Mouse (Mus musculus) forebrain, embryonic 16.5 days (tissue): ENCODE data around the gene Gatm. TPM values are rescaled to one million over a fixed set of nuclear protein-coding genes. Genes with fewer than 3 reads are reported as not detected.

ENCODE experiments used
- ATAC-seq: fragments of 200-750 bp; cut with Nextera tagmentation; 2 replicates; pipeline ENCODE4 v1.8.0; 2017; ENCODE audit warnings: mild to moderate bottlenecking, moderate library complexity
- H3K27ac ChIP-seq: fragments of 300-500 bp; sonication (generic); 2 replicates; pipeline ENCODE4 v1.5.1; 2014; ENCODE audit warnings: low read length, control low read depth
- H3K27me3 ChIP-seq: fragments of 300-500 bp; sonication (generic); replicated peaks from 2 replicates; pipeline ENCODE4 v1.6.1; 2014; ENCODE audit warnings: low read length; ENCODE audit not compliant: control insufficient read depth, insufficient read depth
- H3K36me3 ChIP-seq: fragments of 300-500 bp; sonication (generic); 2 replicates; pipeline ENCODE4 v1.6.1; 2014; ENCODE audit not compliant: control insufficient read depth, insufficient read depth
- H3K4me1 ChIP-seq: fragments of 300-500 bp; sonication (generic); replicated peaks from 2 replicates; pipeline ENCODE4 v1.6.1; 2014; ENCODE audit warnings: low read length; ENCODE audit not compliant: control insufficient read depth, insufficient read depth
- H3K4me2 ChIP-seq: fragments of 300-500 bp; sonication (generic); 2 replicates; pipeline ENCODE4 v1.6.1; 2014; ENCODE audit warnings: mild to moderate bottlenecking, low read length, control low read depth
- H3K4me3 ChIP-seq: fragments of 300-500 bp; sonication (generic); replicated peaks from 2 replicates; pipeline ENCODE4 v1.5.1; 2014; ENCODE audit warnings: mild to moderate bottlenecking, low read length, control low read depth
- H3K9ac ChIP-seq: fragments of 300-500 bp; sonication (generic); replicated peaks from 2 replicates; pipeline ENCODE4 v1.6.1; 2014; ENCODE audit warnings: low read depth, low read length, control low read depth
- H3K9me3 ChIP-seq: fragments of 300-500 bp; sonication (generic); 2 replicates; pipeline ENCODE4 v1.6.1; 2016; ENCODE audit warnings: low read length; ENCODE audit not compliant: control insufficient read depth
- WGBS: fragments of 180-500 bp; shearing (Covaris S2); extraction: QIAGEN DNeasy Blood & Tissue Kit; methylation state at CpG from one replicate; pipeline ENCODE4 v1.1.7; 2014; 5-methylcytosine and 5-hydroxymethylcytosine counted together
- microRNA counts: library from miRNA; unstranded; fragments of <30 nt; microRNA quantifications from one replicate; lab custom pipeline; 2016
- microRNA-seq: library from miRNA; unstranded; fragments of <30 nt; microRNA quantifications from one replicate; pipeline ENCODE4, GENCODE M21; 2017
- polyA plus RNA-seq: library from polyadenylated mRNA; unstranded; fragments of >200 nt; fragmentation: Nextera tagmentation; extraction: Ambion mirVana; gene quantifications from 2 replicates; pipeline ENCODE4 v1.2.1, GENCODE M21; 2015

The Gatm gene
- polyA plus RNA-seq, 1 experiment from 2014 or later = 30.6 TPM

DNA sequence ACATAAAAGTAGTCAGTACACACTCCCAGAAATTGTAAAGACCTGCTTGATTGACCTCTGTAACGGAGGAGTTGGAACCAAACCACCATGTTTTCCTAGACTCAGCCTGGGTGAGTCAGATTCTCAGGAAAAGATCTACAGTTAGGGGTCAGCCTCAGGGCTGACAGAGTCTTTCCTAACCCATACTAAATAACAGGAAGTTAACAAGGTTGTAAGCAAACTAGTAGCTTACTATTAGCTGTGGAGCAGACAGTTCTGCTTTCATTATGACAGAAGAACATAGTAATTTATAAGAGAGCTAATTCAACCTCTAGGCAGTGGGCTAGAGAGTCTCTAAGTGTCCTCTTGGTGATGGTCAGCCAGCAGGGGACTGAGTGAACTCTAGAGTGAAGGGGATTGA, 38.7 kb downstream of the Gatm start:
- H3K4me2 ChIP-seq = no peak overlapping the region
- H3K36me3 ChIP-seq = no peaks in the 10 kb centered on the region
- ATAC-seq = no peak
- H3K9me3 ChIP-seq = no peaks in the 10 kb centered on the region
- no peak overlapping the region for H3K4me3 ChIP-seq
- WGBS = 76% methylated on average over 1 of the region's 1 CpGs
- H3K4me1 ChIP-seq = no peaks in the 10 kb centered on the region
- H3K9ac ChIP-seq = no peak overlapping the region
- H3K27ac ChIP-seq = no peak overlapping the region
- H3K27me3 ChIP-seq = no peaks in the 10 kb centered on the region

- 80% methylated on average over 4 of the region's 4 CpGs for WGBS
- Histone ChIP-seq H3K4me2 (no peak overlapping the region), H3K4me1 (no peaks in the 10 kb centered on the region), H3K27ac (no peak overlapping the region), H3K4me3 (no peak overlapping the region), H3K36me3 (no peaks in the 10 kb centered on the region), H3K9me3 (no peaks in the 10 kb centered on the region), H3K27me3 (no peaks in the 10 kb centered on the region), H3K9ac (no peak overlapping the region)
- ATAC-seq = no peak
Observed at GRCm38 (mm10) chr2:122571326-122571725, 39.8 kb downstream of the Gatm start.

DNA sequence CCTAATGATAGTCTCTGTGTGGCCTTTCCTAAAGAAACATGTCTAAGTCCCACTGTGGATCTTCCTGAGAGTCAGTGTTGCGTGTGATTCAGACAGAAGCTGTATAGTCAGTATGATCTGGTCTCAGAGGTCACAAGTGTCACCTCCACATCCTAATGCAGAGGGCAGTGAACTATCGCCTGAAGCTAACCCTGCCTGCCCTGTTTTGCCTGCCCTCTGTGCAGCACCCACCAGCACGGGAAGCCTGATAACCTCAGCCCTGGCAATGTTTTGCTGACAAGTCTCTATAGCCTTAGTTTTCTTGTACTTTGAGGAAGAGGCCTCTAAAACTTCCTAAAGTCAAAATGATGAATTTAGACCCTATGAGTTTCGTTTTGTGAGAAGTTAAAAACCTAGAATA, 40.7 kb downstream of the Gatm start:
- ATAC-seq = no peak
- Histone ChIP-seq H3K27ac (no peak overlapping the region), H3K4me2 (no peak overlapping the region), H3K27me3 (no peaks in the 10 kb centered on the region), H3K9me3 (no peaks in the 10 kb centered on the region), H3K9ac (no peak overlapping the region), H3K36me3 (no peaks in the 10 kb centered on the region), H3K4me1 (no peaks in the 10 kb centered on the region), H3K4me3 (no peak overlapping the region)
- WGBS = 80% methylated on average over 4 of the region's 4 CpGs

DNA sequence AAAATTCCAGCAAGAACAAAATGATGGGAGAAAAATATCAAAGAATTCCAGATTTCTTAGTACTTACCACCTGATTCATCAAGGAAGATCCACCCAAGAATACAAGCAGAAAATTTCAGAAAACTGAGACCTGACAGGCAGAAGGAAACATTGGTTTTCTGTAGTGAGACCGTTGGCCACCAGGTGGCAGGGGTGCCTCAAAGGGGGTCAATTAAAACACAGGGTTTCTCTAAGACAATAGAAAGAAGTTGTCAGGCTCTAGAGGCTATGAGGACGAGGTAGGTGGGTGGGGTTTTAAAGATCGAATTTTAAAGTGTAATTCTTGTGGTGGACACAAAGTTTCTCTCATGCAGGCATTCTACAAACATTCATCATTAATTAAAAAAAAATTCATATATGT, 41.7 kb downstream of the Gatm start:
- WGBS = 10% methylated on average over 3 of the region's 3 CpGs
- H3K4me3 ChIP-seq = no peak overlapping the region
- ATAC-seq = peak; percentile 57; the same call in 1 of the 2 replicates
- H3K9ac ChIP-seq = no peak overlapping the region
- no peaks in the 10 kb centered on the region for H3K36me3 ChIP-seq
- H3K4me2 ChIP-seq = no peak overlapping the region
- H3K27ac ChIP-seq = no peak overlapping the region
- no peaks in the 10 kb centered on the region for H3K27me3 ChIP-seq
- H3K4me1 ChIP-seq = no peaks in the 10 kb centered on the region
- H3K9me3 ChIP-seq = no peaks in the 10 kb centered on the region

DNA sequence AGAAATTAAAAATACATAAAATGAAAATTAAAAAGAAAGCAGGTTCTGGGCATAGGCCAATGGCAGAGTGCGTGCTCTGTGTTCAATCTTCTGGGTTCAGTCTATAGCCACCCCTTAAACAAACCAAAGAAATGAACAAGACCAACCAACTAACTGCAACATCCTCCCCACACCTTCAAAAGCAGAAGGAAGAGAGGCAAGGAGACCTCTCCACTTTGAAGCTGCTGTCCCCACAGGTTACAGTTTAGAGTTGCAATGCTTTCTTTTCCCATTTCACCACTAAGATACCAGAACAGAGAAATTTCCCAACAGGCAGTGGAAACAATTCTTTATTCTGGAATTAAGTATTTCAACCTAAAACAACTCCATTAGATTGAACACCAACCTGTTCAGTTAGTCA, 48.9 kb downstream of the Gatm start:
- ATAC-seq = no peak
- 96% methylated on average over 1 of the region's 1 CpGs for WGBS
- Histone ChIP-seq H3K9ac (no peak overlapping the region), H3K4me2 (no peak overlapping the region), H3K9me3 (no peaks in the 10 kb centered on the region), H3K27me3 (no peaks in the 10 kb centered on the region), H3K27ac (no peak overlapping the region), H3K4me1 (no peaks in the 10 kb centered on the region), H3K36me3 (no peaks in the 10 kb centered on the region), H3K4me3 (no peak overlapping the region)

DNA sequence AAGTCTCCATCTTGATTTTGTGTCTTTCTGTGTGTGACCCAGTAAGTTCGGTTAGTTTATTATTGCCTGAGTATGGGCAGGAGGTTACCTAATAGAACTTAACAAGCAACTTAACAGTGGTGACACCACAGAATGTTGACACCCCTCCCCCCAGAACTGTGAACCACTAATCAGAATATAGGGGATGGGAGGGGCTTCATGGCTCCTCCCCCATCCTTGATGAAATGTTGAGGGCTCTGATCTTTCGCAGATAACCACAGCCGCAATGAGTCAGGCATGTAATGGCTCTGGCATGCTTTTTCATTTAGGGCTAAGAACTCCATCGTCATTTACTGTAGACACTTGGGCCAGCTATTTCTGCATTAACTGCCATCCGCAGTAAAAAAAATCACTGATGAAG, 49.9 kb downstream of the Gatm start:
- Histone ChIP-seq H3K4me2 (no peak overlapping the region), H3K27ac (no peak overlapping the region), H3K27me3 (no peaks in the 10 kb centered on the region), H3K9ac (no peak overlapping the region), H3K36me3 (no peaks in the 10 kb centered on the region), H3K4me1 (no peaks in the 10 kb centered on the region), H3K9me3 (no peaks in the 10 kb centered on the region), H3K4me3 (no peak overlapping the region)
- ATAC-seq = no peak
- 94% methylated on average over 5 of the region's 5 CpGs for WGBS

DNA sequence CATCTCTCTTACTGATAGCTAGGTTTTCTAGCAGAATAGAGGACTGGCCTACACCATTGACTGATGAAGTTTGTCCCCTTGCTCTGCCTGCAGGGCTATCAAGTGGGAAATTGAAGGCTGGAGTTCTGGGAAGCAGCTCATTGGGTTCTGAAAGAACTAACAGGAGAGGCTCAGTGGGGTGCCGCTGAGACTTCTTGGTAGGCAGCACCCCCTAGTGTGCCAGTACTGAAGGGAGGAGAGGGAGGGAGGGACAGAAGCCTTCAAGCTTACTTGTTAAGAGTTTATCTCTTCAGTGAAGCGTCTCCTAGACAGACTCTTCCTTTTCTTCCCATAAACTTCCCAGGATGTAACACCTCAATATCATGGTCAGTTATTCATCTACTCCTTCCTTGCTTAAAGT, 52.8 kb downstream of the Gatm start:
- Histone ChIP-seq H3K9ac (no peak overlapping the region), H3K36me3 (no peaks in the 10 kb centered on the region), H3K27ac (no peak overlapping the region), H3K4me3 (no peak overlapping the region), H3K4me1 (no peaks in the 10 kb centered on the region), H3K4me2 (no peak overlapping the region), H3K9me3 (no peaks in the 10 kb centered on the region), H3K27me3 (no peaks in the 10 kb centered on the region)
- ATAC-seq = no peak
- WGBS = 28% methylated on average over 2 of the region's 2 CpGs

MicroRNAs within 50 kb of the gene (microRNA counts, 519-probe panel; counts per million panel counts)
- microRNA mmu-miR-147 (lab: Ali Mortazavi, UCI) = not detected

Small RNA genes within 50 kb of the gene (microRNA-seq; reads per million reads assigned to microRNA genes)
- gene Mir147 = 10.8 reads per million, percentile 30 among the genes with 10 or more reads in this experiment

Other genes with a start within 250 kb of the Gatm start
- 6.6 and 9.5 TPM in 2 replicates for gene Shf, start 242.1 kb downstream of the Gatm start, polyA plus RNA-seq
- 0.15 TPM in 1 of 2 replicates, not detected in the other for gene Slc28a2, start 184.8 kb downstream of the Gatm start, polyA plus RNA-seq
- not detected in 2 replicates for gene Gm14085, start 126.4 kb downstream of the Gatm start, polyA plus RNA-seq
- not detected in 2 replicates for gene AA467197, start 25.7 kb upstream of the Gatm start, polyA plus RNA-seq
- gene Slc30a4, start 91.4 kb upstream of the Gatm start, polyA plus RNA-seq = 8.2 and 8.3 TPM in 2 replicates
- 93.1 and 95.6 TPM in 2 replicates for gene Bloc1s6, start 127.2 kb upstream of the Gatm start, polyA plus RNA-seq
- gene Sqor, start 153.9 kb upstream of the Gatm start, polyA plus RNA-seq = 2.1 and 3.8 TPM in 2 replicates